Mouse (Mus musculus): ENCODE data around the gene Papss2. TPM values are rescaled to one million over a fixed set of nuclear protein-coding genes. Genes with fewer than 3 reads are reported as not detected.
A peak's percentile ranks its signal among the peaks of the same experiment; 100 is the strongest.
"Not testable (repeated sequence)": the region's sequence is repeated elsewhere in the genome, so short reads cannot be mapped to it uniquely, and the experiment has no call there.

Gene Papss2
- total RNA-seq, 1 experiment from 2014 or later: 3.9 TPM

DNA sequence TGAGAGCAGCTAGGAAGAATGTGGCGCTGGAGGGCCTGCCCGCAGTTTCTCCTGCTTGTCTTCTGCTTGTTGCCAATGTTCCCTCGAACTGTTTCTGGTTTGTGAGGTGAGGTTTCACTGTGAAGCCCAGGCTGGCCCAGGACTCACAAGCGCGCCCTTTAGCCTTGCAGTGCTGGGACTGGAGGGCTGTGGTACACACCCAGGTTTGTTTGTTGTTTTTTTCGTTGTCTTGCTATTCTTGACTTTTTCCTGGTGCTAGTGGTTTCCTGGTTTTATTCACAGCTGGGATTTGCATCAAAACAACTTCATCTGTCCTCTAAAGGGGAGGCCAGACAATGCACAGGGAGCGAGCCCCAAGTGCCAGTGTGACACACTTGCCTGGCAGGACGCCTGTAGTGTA lies 39.3 kb downstream of the Papss2 start:
- ATAC-seq (replicated peaks; ENCODE audit: low read depth, poor library complexity, severe bottlenecking): no peak

DNA sequence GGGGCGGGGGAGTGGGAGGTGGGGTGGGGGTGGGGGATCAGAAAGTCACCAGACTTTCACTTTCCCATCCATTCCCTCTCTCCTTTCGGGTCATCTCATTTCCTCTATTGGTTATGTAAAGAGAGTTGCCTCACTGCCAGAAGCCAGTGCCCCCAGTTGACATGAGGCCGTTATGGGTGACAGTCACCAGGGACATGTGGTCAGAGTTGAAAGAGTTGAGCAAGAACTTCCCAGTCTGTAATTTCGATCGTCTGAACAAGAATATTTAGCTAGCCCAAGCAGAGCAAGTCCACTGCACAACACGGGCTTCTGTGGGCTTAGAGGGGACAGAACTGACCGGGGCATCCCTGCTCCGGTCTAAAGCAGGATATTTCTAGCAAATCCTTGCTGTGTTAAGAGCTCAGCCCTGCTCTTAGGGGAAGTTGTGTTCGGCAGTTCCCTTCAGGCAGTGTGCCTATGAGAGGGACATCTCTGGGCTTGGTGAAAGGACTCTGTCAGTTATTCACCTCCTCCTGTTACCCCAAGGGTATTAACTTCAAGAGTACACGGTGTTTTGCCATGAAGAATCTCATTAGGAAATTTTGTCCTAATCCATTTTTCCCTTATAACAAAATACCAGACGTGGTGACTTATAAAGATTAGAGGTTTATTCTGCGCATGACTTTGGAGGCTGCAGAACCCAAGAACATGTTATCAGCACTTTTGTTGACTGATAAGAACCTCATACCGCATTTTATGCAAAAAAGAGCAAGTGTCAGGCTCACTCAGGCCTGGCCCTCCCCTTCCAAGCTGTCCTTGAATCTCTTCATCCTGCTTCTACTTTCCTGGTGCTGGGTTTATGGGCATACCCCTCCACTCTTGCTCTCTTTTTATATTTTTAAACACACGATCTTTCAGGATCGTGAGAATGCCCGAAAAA lies 42.0 kb downstream of the Papss2 start:
- peak; percentile 91 for ATAC-seq (replicated peaks; ENCODE audit: low read depth, poor library complexity, severe bottlenecking)

DNA sequence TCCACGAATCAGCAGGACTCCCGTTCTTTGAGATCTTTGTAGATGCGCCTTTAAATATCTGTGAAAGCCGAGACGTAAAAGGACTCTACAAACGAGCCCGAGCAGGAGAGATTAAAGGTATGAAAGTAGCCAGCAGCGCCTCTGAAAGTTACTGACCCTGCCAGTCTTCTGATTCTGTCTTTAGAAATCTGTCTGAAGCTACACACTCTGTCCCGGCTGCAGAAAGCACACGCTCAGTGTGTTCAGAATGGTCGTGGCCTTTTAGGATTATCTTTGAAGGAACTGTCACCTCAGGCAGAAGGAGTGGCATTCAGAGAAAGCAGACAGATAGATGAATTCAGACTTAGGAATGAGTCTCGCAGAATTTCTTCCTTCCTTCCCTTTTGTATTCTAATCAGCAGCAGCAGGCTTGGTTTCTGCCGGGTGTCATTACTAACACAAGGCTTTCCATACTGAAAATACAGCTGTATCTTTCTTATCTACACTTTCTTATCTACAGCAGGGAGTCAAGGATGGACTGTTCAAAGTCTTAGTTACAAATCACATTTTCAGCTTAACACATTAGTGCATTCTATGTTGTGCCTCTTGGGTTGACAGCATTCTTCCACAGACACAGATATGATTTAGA lies 42.8 kb downstream of the Papss2 start:
- 0 out of 2 replicates have a peak, but pooled peaks have one; percentile 5 for ATAC-seq (replicated peaks; ENCODE audit: low read depth, poor library complexity, severe bottlenecking)

DNA sequence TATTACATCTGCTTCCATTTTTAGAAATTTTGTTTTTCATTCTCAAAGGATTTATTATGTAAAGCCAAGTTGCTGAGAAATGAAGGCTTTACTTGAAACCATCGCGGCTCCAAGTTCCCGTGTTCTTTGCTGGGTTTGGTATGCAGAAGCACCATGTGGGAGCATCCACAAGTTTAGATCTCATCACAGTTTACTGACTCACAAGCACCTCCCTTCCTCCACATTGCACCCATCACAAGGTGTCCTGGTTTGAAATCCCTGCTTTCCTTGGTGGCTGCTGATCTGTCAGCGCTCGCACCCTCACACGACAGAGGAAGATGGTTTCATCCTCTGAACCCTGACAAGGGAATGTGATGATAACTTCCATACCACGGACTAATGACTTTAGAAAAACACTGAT lies 45.9 kb downstream of the Papss2 start:
- ATAC-seq (replicated peaks; ENCODE audit: low read depth, poor library complexity, severe bottlenecking): no peak

DNA sequence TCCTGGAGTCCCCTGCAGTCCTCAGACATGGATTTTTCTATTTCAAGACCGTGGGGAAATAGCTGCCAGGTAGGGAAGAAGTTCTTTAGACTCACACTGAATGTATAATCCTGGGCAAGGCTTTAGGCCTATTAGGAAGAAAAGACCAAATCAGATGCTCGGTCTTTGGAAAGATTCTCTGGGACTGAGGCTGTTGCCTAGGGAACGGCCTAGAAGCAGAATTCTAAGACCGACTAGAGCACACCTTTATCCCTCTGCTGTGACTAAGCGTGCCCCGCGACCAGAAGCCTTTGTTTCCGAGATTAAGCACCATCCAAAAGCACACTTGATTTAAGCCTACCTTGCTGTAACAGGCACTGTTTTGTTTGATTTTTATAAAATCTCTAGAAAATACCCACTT lies 46.4 kb downstream of the Papss2 start:
- ATAC-seq (replicated peaks; ENCODE audit: low read depth, poor library complexity, severe bottlenecking): no peak

DNA sequence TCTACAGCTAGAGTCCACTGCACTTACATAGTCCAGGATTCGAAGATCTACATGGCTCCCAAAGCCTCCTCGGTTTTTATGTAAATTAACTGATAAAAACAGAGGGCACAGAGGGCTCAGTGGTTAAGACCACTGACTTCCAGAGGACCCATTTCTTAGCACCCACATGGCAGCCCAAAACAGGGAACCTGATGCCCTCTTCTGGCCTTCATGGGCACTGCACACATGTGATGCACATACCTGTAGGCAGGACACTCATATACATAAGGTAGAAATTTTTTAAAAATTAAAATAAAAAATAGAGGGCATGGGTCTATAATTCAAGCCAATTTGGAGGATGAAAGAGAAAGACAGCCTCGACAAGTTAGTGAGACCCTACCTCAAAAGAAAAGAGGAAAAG lies 48.1 kb downstream of the Papss2 start:
- no peak for ATAC-seq (replicated peaks; ENCODE audit: low read depth, poor library complexity, severe bottlenecking)

DNA sequence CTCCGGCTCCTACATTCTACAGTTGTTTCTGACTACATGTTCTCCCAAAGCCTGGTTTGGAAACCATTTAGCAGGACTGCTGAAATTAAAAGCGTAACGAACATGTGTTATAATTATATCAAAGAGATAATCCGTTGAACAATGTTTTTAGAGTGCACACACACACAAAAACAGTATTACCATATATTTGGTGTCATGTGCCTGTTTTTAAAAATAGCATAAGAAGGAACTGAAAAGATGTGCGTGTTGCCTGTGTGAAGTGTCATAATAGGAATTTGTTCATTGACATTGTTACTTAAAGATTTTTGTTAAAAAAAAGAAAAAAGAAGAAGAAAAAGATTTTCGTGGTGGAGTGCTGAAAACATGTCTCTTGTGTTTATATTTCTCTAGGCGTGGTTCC lies 50.3 kb downstream of the Papss2 start:
- no peak for ATAC-seq (replicated peaks; ENCODE audit: low read depth, poor library complexity, severe bottlenecking)

DNA sequence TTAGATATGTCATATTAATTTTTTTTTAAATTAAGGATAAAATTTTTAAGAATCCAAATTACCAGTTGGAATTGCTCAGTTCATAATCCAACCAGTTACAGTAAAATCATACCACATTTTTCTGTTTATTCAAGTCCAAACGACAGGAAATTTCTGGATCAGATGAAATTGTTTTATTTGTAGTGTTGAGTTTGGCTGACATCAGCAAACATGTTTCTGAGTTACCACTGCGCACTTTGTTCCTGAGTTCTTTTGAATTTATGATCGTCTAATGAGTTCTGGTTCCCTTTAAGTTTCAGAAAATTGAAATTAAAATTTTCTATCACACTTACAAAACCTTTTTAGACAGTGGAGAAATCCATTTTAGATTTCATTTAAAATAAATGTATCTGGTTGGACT lies 50.8 kb downstream of the Papss2 start:
- no peak for ATAC-seq (replicated peaks; ENCODE audit: low read depth, poor library complexity, severe bottlenecking)

DNA sequence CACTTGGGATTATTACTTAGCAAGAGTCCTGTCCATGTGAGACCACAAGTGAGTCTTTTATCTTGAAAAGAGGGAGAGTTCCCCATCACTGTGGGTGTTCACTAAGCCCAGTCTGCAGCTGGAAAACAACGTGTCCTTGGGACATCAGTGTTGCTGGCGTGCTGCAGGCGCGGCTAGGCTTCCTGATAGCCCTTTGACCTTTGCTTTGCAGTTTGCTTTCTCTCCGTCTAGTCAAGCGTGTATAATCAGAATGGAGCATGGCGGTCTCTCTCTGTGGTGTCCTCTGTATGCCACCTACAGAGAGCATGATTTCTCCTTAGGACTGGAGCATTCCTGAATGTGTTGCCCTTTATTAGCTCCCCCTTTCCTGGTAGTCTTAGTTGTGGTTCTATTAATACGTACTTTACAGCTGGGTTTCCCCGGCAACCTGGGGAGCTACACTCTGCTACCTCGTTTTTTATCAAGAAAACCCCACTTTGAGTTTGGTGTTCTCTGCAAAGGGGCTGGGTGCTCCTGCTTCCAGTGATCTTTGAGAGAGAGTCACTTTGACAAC lies 52.5 kb downstream of the Papss2 start:
- no peak for ATAC-seq (replicated peaks; ENCODE audit: low read depth, poor library complexity, severe bottlenecking)

DNA sequence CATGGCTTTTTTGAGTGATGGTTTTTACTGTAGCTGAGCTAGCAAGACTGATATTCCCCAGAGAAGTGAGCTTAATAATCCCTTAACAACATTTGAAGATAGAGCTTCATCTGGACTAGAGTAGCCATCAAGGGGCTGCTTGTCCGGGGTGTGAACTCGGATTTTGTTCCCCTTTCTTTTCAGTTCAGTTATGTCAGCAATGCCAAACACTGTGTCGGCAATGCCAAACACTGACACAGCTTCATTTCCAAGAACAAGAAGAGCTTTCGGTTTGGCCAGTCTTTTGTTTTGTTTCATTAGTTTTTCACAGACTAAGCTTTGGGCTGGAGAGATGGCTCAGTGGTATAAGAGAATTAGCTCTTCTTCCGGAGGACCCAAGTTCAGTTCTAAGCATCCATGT lies 55.5 kb downstream of the Papss2 start:
- ATAC-seq (replicated peaks; ENCODE audit: low read depth, poor library complexity, severe bottlenecking): no peak

DNA sequence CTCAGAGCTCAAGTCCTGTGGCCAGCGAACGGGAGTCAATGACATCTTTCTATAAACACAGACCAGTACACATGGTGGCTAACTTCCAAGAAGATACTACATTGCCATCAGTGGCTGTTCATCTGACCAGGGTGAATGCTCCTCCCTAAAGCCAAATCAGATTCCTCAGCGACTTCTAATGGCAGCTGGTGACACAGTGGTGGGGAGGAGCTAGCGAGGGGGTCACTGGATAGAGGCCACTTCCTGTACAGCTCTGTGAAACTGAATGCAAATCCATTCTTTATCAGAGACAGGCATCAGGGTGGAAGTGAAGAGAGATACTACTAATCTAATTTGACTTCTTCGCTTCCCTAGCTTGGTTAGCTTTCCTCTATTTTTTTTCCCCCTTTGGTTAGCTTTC lies 57.5 kb downstream of the Papss2 start:
- ATAC-seq (replicated peaks; ENCODE audit: low read depth, poor library complexity, severe bottlenecking): 0 out of 2 replicates have a peak, but pooled peaks have one; percentile 25

DNA sequence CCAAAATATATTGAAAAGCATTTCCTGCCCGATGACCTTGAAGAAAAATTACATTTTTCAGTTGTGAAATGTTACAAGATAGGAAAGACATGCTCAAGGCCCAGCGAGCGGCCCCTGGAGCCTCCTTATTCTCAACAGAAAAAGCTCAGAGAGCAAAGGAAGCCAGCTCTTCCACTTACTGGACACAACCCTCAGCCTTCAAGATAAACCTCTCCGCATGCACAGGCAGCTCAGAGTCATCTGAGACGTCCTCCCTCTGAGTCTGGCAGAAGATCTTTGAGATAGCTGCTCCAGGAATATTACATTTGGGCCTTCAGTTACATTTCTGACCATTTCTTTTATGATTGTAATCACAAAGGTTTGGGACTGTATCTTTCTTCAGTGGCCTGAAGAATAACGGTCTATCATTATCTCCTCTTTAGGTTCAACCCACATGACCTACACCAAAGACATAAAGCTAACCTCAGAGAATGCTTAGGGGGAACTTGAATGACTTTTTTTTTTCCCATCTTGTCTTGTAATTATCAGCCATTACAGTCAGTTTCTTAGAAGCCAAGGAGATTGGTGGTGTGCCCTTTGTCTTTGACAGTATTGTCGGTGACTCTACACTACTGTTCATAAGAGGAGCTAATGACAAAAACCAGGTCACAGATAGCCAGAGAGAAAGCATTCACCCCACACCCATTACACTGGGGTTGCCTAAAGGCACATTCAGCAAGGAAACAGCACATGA lies 58.2 kb downstream of the Papss2 start:
- ATAC-seq (replicated peaks; ENCODE audit: low read depth, poor library complexity, severe bottlenecking): peak; percentile 52; the same call in 1 of the 2 replicates

DNA sequence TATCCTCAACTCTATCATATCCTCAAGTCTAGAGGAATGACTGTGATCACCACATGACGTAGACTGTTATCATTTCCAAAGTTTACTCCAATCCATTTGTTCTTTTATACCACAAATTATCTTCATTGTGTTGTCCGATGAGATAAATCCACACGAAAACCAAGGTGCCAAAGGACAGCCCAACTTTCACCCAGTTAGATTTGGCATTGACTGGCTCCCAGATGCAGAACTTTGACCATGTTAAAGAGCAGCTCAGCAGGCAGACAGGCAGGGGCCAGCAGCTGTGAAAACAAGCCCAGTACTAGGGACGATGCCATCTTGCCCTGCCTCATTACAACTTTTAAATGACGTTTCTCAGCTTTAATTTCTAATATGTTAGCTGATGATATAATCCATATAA lies 63.8 kb downstream of the Papss2 start:
- ATAC-seq (replicated peaks; ENCODE audit: low read depth, poor library complexity, severe bottlenecking): no peak

DNA sequence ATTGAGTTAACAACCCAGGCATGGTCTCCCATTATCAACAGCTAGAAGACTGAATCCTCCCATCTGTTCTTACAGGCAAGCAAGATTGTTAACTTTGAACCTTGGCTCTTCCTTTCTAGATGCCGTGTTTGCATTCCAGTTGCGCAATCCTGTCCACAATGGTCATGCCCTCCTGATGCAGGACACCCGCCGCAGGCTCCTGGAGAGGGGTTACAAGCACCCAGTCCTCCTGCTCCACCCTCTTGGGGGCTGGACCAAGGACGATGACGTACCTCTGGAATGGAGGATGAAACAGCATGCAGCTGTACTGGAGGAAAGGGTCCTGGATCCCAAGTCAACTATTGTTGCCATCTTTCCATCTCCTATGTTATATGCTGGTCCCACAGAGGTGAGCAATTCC lies 67.3 kb downstream of the Papss2 start:
- no peak for ATAC-seq (replicated peaks; ENCODE audit: low read depth, poor library complexity, severe bottlenecking)

DNA sequence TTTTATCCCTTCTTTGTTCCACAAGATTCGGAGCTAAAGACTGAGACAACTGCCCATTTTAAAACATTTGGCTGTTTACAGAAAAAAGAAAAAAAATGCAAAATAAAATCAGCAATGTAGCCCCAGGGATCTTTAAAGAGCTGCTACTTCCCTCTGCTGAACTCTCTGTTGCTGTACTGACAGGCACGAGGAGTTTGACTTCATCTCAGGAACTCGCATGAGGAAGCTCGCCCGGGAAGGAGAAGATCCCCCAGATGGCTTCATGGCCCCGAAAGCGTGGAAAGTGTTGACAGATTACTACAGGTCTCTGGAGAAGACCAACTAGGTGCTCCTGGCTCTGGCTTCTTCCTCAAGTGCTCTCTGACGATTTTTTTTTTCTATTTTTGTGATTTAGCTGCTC lies 69.7 kb downstream of the Papss2 start:
- ATAC-seq (replicated peaks; ENCODE audit: low read depth, poor library complexity, severe bottlenecking): no peak

DNA sequence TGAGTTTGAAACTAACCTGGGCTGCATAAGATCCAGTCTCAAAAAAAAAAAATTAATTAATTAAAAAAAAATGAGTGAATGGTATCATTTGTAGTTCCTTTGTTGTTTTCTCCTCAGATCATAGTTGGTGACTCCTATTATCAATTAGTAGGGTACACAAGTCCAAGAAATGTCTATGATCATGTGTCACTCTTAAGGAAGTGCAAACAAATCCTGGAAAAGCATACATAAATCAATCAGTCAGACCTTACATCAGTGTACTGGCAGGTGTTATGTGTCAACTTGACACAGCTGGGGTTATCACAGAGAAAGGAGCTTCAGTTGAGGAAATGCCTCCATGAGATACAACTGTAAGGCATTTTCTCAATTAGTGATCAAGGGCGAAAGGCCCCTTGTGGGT lies 72.2 kb downstream of the Papss2 start:
- ATAC-seq (replicated peaks; ENCODE audit: low read depth, poor library complexity, severe bottlenecking): not testable (repeated sequence)

DNA sequence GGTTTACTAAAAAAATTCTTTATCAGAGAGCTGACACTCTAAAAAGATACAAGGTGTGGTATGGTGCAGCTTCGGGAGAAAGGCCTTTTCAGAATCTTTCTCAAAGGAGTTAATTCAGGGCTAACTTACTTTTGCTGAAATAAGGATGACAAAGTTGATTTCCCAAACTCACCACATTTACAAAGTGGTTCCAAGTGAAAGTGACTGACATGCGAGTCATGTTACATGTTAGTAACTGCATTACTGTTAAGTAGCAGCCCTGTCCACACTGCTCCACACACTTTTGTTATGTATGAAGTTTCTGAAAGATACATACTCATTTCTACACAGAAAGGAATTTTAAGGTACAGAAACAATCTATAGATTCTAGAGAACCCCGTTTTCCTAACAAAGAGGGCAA lies 80.2 kb downstream of the Papss2 start:
- no peak for ATAC-seq (replicated peaks; ENCODE audit: low read depth, poor library complexity, severe bottlenecking)

DNA sequence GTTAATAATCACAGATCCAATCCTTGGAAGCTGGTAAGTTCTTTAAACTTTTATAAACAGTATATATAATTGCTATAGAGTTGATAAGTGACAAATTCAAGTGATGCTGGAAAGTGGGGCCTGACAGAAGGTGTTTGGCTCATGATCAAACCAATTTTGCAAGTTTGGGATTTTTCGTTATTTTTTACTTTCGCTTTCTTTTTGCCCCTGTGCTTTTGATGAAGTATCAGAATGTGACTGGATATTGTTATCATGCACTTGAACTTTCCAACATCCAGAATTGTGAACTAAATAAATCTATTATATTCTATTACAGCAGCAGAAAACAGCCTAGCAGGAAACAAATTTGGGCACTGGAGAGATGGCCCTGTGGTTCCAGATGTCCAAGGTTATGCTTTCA lies 85.3 kb downstream of the Papss2 start:
- ATAC-seq (replicated peaks; ENCODE audit: low read depth, poor library complexity, severe bottlenecking): no peak

DNA sequence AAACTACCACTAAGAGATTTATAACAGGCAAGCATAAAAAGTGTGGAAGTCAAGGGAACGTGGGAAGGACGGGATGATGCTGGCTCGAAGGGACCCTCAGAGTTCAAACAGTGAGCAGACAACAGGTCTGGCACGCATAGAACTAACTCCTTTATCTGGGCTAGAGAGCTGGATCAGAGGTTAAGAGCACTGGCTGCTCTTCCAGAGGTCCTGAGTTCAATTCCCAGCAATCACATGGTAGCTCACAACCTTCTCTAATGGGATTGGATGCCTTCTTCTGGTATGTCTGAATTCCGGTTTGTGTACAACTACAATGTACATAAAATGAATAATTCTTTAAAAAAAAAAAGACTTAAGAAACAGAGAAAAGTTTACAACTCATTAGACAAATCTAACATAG lies 87.5 kb downstream of the Papss2 start:
- no peak for ATAC-seq (replicated peaks; ENCODE audit: low read depth, poor library complexity, severe bottlenecking)

DNA sequence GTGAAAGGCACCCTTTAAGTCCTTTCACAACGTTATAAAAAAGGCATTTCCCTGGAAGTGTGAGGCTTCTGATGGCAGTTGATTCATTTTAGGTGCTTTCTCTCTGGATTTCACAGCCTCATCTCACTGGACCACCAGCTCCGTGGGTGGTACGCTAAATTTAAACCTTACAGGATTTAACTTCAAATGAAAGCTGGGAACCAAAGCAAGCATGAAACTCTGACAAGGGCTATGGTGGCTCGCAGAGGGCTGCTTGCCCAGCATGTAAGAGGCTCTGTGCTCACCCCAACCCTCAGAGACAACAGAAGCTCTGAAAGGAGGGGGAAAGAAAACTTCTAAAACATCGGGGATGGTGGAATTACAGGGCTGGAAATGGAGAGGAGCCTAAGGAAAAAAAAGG lies 92.1 kb downstream of the Papss2 start:
- ATAC-seq (replicated peaks; ENCODE audit: low read depth, poor library complexity, severe bottlenecking): no peak

DNA sequence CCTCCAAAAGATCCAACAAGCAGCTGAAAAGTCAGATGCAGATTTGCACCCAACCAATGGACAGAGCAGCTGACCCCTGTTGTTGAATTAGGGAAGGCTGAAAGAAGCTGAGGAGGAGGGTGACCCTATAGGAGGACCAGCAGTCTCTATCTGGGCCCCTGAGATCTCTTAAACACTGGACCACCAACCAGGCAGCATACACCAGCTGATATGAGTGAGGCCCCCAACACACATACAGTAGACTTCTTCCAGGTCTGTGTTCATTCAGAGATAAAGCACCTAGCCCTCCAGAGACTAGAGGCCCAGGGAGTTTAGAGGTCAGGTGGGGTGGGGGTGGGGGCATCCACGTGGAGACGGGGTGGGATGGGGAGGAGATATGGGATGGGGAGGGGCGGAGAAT lies 92.6 kb downstream of the Papss2 start:
- not testable (repeated sequence) for ATAC-seq (replicated peaks; ENCODE audit: low read depth, poor library complexity, severe bottlenecking)

All from common myeloid progenitor, adult 5-6 weeks (primary cell).